Mouse (Mus musculus) regulatory T cell (primary cell): ENCODE results near the gene Cbx7.
"Not testable (repeated sequence)": the region's sequence is repeated elsewhere in the genome, so short reads cannot be mapped to it uniquely, and the experiment has no call there.

Experiments used
- in situ Hi-C: fragments of 300-600 bp; cut with MboI, MseI; formaldehyde crosslinking; loops from one replicate; pipeline ENCODE4 v1.15.1; 2025; ENCODE audit warnings: high pct_unique_total_duplicates

Cbx7 gene

GRCm38 (mm10) chr15:79928316-79928715 is 42.6 kb downstream of the Cbx7 start:
- in situ Hi-C loops: no loop called here

DNA sequence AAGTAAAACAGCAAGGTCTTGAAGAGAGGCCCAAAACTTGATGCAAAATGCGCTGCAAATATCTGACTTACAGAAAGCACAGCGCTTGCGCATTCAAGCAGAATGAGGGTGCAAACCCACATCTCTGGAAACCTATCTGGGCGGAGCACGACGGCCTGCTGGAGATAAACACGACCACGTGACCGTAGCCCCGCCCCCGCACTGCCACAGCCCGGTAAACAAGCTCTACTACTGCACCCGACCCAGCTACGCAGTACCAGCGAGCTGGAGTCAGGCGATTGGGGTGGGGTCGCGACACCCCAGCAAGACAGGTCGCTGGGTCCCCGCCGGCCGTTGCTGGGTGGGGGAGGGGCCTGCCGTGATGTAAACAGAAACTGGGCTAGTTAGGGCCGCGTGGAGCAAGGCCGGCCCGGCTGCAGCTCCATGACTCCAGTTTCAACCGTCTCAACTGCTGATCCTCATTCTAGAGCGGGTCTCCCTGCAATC is 43.2 kb downstream of the Cbx7 start:
- in situ Hi-C loops: no loop called here

DNA sequence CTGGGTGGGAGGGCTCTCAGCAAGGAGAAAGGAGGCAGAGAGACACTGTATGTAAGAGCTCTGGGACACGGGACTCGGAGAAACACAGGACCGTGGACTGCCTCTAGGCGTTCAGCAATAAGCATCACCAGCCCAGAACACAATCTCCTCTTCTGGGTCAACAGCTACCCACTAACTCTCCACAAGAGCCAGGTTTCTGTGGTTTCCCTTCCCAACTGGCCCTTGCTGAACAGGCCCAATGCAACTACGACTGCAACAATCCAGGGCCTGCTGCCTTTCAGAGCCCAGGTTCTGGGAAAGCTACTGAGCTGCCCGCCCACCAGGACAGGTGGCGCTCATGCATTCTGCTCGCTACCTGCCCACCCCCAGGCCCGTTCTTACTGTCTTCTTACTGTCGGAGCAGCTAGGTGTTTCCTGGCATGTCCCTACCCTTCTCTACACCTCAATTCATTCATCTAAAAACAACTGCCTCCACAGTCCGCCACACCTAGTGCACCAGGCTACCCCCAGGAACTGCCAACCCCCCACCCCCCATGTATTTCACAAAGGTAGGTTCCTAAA is 44.0 kb downstream of the Cbx7 start:
- in situ Hi-C loops: no loop called here

GRCm38 (mm10) chr15:79919787-79920186 is 51.1 kb downstream of the Cbx7 start:
- in situ Hi-C loops: no loop called here

- in situ Hi-C loops: no loop called here
Observed at GRCm38 (mm10) chr15:79918485-79918884, 52.4 kb downstream of the Cbx7 start.

GRCm38 (mm10) chr15:79917111-79917720 is 53.7 kb downstream of the Cbx7 start:
- in situ Hi-C loops: no loop called here

DNA sequence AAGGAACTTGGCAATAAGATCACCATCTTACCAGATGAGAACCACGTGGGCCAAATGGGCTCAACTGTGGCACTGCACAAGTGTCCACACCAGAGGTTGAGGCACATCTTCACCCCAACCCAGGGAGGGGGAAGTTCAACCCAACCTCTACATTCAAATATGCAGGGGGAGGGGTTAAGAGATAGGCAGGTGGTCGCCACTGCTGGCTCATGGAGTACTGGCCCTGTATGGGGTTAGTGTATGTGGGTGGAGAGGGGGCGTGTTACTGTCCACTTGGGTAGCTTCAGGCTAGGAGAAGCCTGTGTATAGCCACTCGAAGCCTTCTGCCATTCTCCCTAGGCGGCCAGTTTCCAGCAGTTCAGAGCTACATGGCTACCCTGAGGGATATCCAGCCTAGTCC is 54.8 kb downstream of the Cbx7 start:
- in situ Hi-C loops: no loop called here

GRCm38 (mm10) chr15:79914357-79914756 is 56.6 kb downstream of the Cbx7 start:
- in situ Hi-C loops: loop anchor here (5.0 kb wide), 1 partner anchor 87 kb away; no protein-coding TSS in a partner anchor

DNA sequence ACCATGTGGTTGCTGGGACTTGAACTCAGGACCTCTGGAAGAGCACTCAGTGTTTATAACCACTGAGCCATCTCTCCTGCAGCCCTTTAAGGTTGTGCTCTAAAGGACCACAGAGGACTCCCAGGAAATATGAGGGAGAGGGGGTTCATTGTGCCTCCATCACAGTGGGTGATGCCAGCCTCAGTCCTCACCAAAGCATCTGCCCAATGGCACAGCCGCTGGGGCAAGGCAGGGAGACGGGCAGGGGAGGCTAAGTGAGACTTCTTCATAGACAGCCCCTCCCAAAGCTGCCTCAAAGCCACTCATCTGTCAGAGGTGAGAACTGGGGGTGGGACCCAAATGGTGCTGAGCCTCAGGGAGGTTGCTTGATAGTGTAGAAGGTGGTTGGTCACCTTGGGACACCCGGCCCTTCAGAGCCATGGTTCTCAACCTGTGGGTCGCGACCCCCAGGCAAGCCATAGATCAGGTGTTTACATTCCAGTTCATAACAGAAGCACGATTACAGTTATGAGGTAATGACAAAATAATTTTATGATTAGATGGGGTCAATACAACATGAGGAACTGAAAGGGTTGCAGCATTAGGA is 57.1 kb downstream of the Cbx7 start:
- in situ Hi-C loops: loop anchor here (5.0 kb wide), 1 partner anchor 87 kb away; no protein-coding TSS in a partner anchor

DNA sequence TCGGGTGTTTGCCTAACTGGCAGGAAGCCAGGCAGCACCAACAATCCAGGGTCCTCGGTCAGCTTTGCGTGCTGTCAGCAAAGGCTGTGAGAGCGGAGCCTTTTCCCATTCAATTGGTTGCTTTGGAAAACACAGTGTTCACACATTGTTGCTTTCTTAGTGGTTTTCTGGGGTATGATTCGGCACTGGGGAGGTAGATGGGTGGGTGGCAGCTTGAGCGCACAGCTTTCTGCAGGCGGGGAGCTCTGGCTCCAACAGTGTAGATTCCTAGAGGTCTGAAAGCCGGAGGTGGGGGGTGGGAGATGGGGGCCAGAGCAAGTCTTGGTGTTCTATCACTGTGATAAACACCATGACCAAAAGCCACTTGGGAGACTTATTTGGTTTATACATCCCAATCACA is 59.6 kb downstream of the Cbx7 start:
- in situ Hi-C loops: loop anchor here (5.0 kb wide), 1 partner anchor 84 kb away; no protein-coding TSS in a partner anchor

GRCm38 (mm10) chr15:79910812-79911211 is 60.1 kb downstream of the Cbx7 start:
- in situ Hi-C loops: loop anchor here (5.0 kb wide), 1 partner anchor 84 kb away; no protein-coding TSS in a partner anchor

DNA sequence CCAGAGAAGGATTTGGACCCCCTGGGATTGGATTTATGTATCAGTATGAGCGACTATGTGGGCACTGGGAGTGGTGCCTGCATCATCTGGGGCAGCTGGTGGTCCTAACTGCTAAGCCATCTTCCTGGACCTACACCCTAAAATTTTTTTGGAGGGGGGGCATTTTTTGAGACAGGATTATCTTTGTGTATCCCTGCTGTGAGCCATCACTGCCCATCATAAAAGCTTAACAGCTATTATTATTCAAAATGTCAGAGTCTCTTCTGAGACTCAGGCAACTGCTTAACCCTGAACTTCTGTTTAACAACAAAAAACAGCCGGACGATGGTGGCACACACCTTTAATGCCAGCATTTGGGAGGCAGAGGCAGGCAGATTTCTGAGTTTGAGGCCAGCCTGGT is 61.9 kb downstream of the Cbx7 start:
- in situ Hi-C loops: not testable (repeated sequence)

DNA sequence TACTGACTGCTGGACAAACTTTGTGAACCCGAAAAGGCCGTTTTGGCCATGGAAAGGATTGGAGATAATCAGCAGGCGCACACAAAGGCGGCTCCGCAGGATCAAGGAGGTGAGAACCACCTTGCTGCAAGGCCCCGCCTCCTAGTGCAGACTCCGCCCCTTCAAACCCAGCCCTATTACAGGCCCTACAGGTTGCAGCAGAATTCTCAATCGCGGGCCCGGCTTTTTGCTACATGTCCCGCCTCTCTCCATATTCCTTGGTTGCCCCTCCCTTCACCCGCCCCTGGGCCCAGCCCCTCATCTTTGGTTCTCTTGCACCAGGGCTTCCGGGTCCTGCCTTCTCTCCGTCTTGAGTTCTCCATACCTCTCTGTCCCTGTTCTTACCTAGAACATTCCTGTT is 64.1 kb downstream of the Cbx7 start:
- in situ Hi-C loops: no loop called here

DNA sequence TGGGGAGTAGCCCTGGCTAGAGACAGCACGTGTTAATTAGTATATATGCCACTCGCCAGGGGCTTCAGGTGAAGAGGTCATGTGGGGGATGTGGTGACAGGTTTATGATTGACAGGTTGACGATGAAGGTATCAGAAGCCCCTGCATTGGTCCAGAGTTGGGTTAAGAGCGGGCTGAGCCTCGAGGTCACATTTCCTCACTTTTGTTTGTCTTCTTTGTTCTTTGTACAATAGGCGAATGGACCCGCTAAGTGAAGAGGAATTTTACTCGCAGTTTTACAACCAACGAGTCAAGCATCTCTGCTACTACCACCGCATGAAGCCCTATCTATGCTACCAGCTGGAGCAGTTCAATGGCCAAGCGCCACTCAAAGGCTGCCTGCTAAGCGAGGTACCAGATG is 65.7 kb downstream of the Cbx7 start:
- in situ Hi-C loops: no loop called here

GRCm38 (mm10) chr15:79904678-79905077 is 66.2 kb downstream of the Cbx7 start:
- in situ Hi-C loops: not testable (repeated sequence)

- in situ Hi-C loops: no loop called here
Observed at GRCm38 (mm10) chr15:79903963-79904362, 67.0 kb downstream of the Cbx7 start.

- in situ Hi-C loops: not testable (repeated sequence)
Observed at GRCm38 (mm10) chr15:79903081-79903480, 67.8 kb downstream of the Cbx7 start.

GRCm38 (mm10) chr15:79901399-79901798 is 69.5 kb downstream of the Cbx7 start:
- in situ Hi-C loops: no loop called here

DNA sequence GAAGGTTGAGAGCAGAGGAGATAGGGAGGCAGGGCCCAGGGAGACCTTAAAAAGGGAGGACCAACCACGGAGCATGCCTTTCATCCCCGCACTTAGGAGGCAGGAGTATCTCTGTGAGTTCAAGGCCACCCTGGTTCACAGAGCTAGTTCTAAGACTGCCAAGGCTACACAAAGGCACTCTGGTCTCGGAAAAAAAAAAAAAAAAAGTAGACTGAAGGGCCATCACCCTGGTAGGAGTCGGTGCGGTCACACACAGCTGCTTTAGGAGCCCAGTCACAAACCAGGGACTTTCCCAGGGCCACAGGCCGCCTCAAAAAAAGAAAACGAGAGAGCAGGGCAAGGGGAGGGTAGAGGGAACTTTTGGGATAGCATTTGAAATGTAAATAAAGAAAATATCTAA is 70.2 kb downstream of the Cbx7 start:
- in situ Hi-C loops: no loop called here

- in situ Hi-C loops: no loop called here
Observed at GRCm38 (mm10) chr15:79899828-79900510, 71.0 kb downstream of the Cbx7 start.

DNA sequence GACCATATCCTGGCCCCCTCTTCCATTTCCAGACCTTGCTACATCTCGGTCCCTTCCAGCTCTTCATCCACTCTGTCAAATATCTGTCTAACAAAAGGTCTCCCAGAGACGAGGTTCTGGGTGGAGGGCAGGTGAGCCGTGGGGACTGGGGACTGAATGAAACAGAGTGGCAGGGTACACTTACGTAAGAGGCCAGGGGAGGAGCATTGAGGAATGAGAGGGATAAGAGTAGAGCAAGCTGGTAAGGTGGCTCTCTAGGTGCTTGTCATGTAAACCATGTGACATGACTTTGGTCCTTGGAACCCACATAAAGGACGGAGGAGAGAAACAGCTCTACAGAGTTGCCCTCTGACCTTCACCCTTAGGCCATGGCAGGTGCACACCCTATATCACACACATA is 71.9 kb downstream of the Cbx7 start:
- in situ Hi-C loops: no loop called here

GRCm38 (mm10) chr15:79896080-79896725 is 74.7 kb downstream of the Cbx7 start:
- in situ Hi-C loops: no loop called here
